Mouse (Mus musculus): ENCODE data around the gene Dolk. TPM values are rescaled to one million over a fixed set of nuclear protein-coding genes. Genes with fewer than 3 reads are reported as not detected.

Dolk gene
- polyA plus RNA-seq, 1 experiment from 2014 or later, result 25.5 TPM

GRCm38 (mm10) chr2:30256616-30257350 lies 29.4 kb downstream of the Dolk start:
- no peak overlapping the region for H3K4me3 ChIP-seq
- WGBS, result 96% methylated on average over 30 of the region's 30 CpGs
- H3K4me1 ChIP-seq, result peaks cover 2% of the 10 kb centered on the region; the same call in 1 of the 2 replicates
- peaks cover 83% of the 10 kb centered on the region for H3K36me3 ChIP-seq
- no peak overlapping the region for H3K4me2 ChIP-seq (replicated peaks)
- no peak for ATAC-seq (ENCODE audit: low FRiP score)
- H3K9me3 ChIP-seq (replicated peaks), result no peaks in the 10 kb centered on the region
- no peak overlapping the region for H3K27ac ChIP-seq
- no peak overlapping the region for H3K9ac ChIP-seq
- H3K27me3 ChIP-seq, result no peaks in the 10 kb centered on the region

GRCm38 (mm10) chr2:30255631-30256395 lies 30.3 kb downstream of the Dolk start:
- Histone ChIP-seq H3K9ac (no peak overlapping the region), H3K4me3 (no peak overlapping the region), H3K27me3 (no peaks in the 10 kb centered on the region), H3K4me2 (replicated peaks) (no peak overlapping the region), H3K27ac (no peak overlapping the region), H3K4me1 (peaks cover 6% of the 10 kb centered on the region; the same call in 1 of the 2 replicates), H3K36me3 (peaks cover 87% of the 10 kb centered on the region), H3K9me3 (replicated peaks) (no peaks in the 10 kb centered on the region)
- WGBS, result 96% methylated on average over 42 of the region's 42 CpGs
- no peak for ATAC-seq (ENCODE audit: low FRiP score)

- Histone ChIP-seq H3K9ac (no peak overlapping the region), H3K36me3 (peaks cover 80% of the 10 kb centered on the region), H3K27ac (no peak overlapping the region), H3K4me2 (replicated peaks) (no peak overlapping the region), H3K27me3 (no peaks in the 10 kb centered on the region), H3K4me3 (no peak overlapping the region), H3K9me3 (replicated peaks) (no peaks in the 10 kb centered on the region), H3K4me1 (peaks cover 6% of the 10 kb centered on the region; the same call in 1 of the 2 replicates)
- ATAC-seq (ENCODE audit: low FRiP score), result no peak
- WGBS, result 83% methylated on average over 5 of the region's 5 CpGs
Measured at GRCm38 (mm10) chr2:30253809-30254208, 32.3 kb downstream of the Dolk start.

GRCm38 (mm10) chr2:30252521-30252920 lies 33.6 kb downstream of the Dolk start:
- Histone ChIP-seq H3K4me1 (peaks cover 6% of the 10 kb centered on the region; the same call in 1 of the 2 replicates), H3K9me3 (replicated peaks) (no peaks in the 10 kb centered on the region), H3K4me3 (no peak overlapping the region), H3K4me2 (replicated peaks) (no peak overlapping the region), H3K36me3 (peaks cover 73% of the 10 kb centered on the region), H3K27ac (no peak overlapping the region), H3K27me3 (no peaks in the 10 kb centered on the region), H3K9ac (no peak overlapping the region)
- ATAC-seq (ENCODE audit: low FRiP score), result no peak
- WGBS, result 86% methylated on average over 3 of the region's 3 CpGs

- no peaks in the 10 kb centered on the region for H3K9me3 ChIP-seq (replicated peaks)
- no peak for ATAC-seq (ENCODE audit: low FRiP score)
- no peaks in the 10 kb centered on the region for H3K27me3 ChIP-seq
- no peak overlapping the region for H3K4me2 ChIP-seq (replicated peaks)
- 81% methylated on average over 5 of the region's 5 CpGs for WGBS
- H3K4me1 ChIP-seq, result peaks cover 6% of the 10 kb centered on the region; the same call in 1 of the 2 replicates
- no peak overlapping the region for H3K4me3 ChIP-seq
- H3K9ac ChIP-seq, result no peak overlapping the region
- peaks cover 64% of the 10 kb centered on the region for H3K36me3 ChIP-seq
- H3K27ac ChIP-seq, result no peak overlapping the region; the same call in 1 of the 2 replicates
Measured at GRCm38 (mm10) chr2:30251417-30252104, 34.6 kb downstream of the Dolk start.

- Histone ChIP-seq H3K9ac (no peak overlapping the region), H3K27me3 (no peaks in the 10 kb centered on the region), H3K4me2 (replicated peaks) (no peak overlapping the region), H3K9me3 (replicated peaks) (no peaks in the 10 kb centered on the region), H3K36me3 (peaks cover 60% of the 10 kb centered on the region), H3K4me3 (no peak overlapping the region), H3K27ac (no peak overlapping the region), H3K4me1 (peaks cover 6% of the 10 kb centered on the region; the same call in 1 of the 2 replicates)
- WGBS, result 88% methylated on average over 10 of the region's 10 CpGs
- no peak for ATAC-seq (ENCODE audit: low FRiP score)
Measured at GRCm38 (mm10) chr2:30250166-30251128, 35.7 kb downstream of the Dolk start.

GRCm38 (mm10) chr2:30249182-30249581 lies 37.0 kb downstream of the Dolk start:
- Histone ChIP-seq H3K9ac (no peak overlapping the region), H3K27me3 (no peaks in the 10 kb centered on the region), H3K36me3 (peaks cover 57% of the 10 kb centered on the region), H3K4me1 (peaks cover 9% of the 10 kb centered on the region; the same call in 1 of the 2 replicates), H3K27ac (no peak overlapping the region), H3K9me3 (replicated peaks) (no peaks in the 10 kb centered on the region), H3K4me3 (no peak overlapping the region), H3K4me2 (replicated peaks) (no peak overlapping the region)
- no peak for ATAC-seq (ENCODE audit: low FRiP score)
- WGBS, result over 99% methylated on average over 3 of the region's 3 CpGs

GRCm38 (mm10) chr2:30247681-30248080 lies 38.5 kb downstream of the Dolk start:
- 75% methylated on average over 4 of the region's 4 CpGs for WGBS
- H3K4me1 ChIP-seq, result peaks cover 11% of the 10 kb centered on the region; the same call in 1 of the 2 replicates
- no peaks in the 10 kb centered on the region for H3K9me3 ChIP-seq (replicated peaks)
- H3K9ac ChIP-seq, result no peak overlapping the region
- no peak overlapping the region for H3K27ac ChIP-seq
- peaks cover 59% of the 10 kb centered on the region for H3K36me3 ChIP-seq
- H3K4me3 ChIP-seq, result no peak overlapping the region
- no peak overlapping the region for H3K4me2 ChIP-seq (replicated peaks)
- no peak for ATAC-seq (ENCODE audit: low FRiP score)
- no peaks in the 10 kb centered on the region for H3K27me3 ChIP-seq

GRCm38 (mm10) chr2:30247036-30247435 lies 39.1 kb downstream of the Dolk start:
- no peak overlapping the region for H3K4me3 ChIP-seq
- WGBS, result 93% methylated on average over 5 of the region's 5 CpGs
- H3K36me3 ChIP-seq, result peaks cover 66% of the 10 kb centered on the region
- H3K4me2 ChIP-seq (replicated peaks), result no peak overlapping the region
- H3K4me1 ChIP-seq, result peaks cover 14% of the 10 kb centered on the region; the same call in 1 of the 2 replicates
- no peak for ATAC-seq (ENCODE audit: low FRiP score)
- H3K27ac ChIP-seq, result no peak overlapping the region
- H3K27me3 ChIP-seq, result no peaks in the 10 kb centered on the region
- H3K9me3 ChIP-seq (replicated peaks), result no peaks in the 10 kb centered on the region
- H3K9ac ChIP-seq, result no peak overlapping the region

- no peak for ATAC-seq (ENCODE audit: low FRiP score)
- no peak overlapping the region for H3K27ac ChIP-seq
- 77% methylated on average over 7 of the region's 7 CpGs for WGBS
Measured at GRCm38 (mm10) chr2:30244595-30245178, 41.4 kb downstream of the Dolk start.

GRCm38 (mm10) chr2:30243391-30243790 lies 42.7 kb downstream of the Dolk start:
- WGBS, result 94% methylated on average over 4 of the region's 4 CpGs
- Histone ChIP-seq H3K4me1 (peaks cover 24% of the 10 kb centered on the region), H3K4me2 (replicated peaks) (no peak overlapping the region), H3K36me3 (peaks cover 62% of the 10 kb centered on the region), H3K27me3 (no peaks in the 10 kb centered on the region), H3K9me3 (replicated peaks) (no peaks in the 10 kb centered on the region), H3K4me3 (no peak overlapping the region), H3K9ac (no peak overlapping the region), H3K27ac (no peak overlapping the region)
- no peak for ATAC-seq (ENCODE audit: low FRiP score)

More at GRCm38 (mm10) chr2:30244595-30245178, 41.4 kb downstream of the Dolk start:
- Histone ChIP-seq H3K9ac (no peak overlapping the region), H3K4me2 (replicated peaks) (no peak overlapping the region), H3K27me3 (no peaks in the 10 kb centered on the region), H3K4me3 (no peak overlapping the region), H3K9me3 (replicated peaks) (no peaks in the 10 kb centered on the region), H3K36me3 (peaks cover 72% of the 10 kb centered on the region), H3K4me1 (peaks cover 11% of the 10 kb centered on the region)
